8 mouse cellular contexts compared by ENCODE assay signal in the genomic region with DNA sequence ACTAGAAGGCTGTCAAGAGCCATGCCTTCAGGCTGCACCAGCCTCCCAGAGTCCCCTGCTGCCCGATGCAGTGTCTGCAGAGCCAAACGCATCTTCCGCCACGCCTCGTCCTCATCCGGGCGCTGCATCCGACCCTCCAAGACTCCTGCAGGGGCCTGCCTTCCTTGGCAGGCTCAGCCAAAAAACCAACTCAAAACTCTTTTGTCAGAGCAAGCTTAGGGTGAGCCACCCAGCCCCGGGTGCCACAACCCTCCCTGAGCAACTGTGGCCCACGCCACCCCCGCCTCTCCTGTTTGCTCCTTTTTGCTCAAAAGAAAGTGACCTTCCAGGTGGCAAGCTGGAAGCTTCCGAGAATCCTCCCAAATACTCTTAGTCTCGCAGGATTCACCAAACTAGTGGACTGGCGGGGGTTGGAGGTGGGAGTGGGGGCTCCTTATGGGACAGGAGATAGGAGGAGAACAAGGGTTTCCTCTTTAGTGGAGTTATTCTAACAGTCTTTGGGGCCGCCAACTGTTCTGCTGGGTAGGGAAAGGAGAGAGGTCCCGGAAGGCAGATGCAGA. TPM values are rescaled to one million over a fixed set of nuclear protein-coding genes. Genes with fewer than 3 reads are reported as not detected.
DNase-seq lines count a peak whose midpoint lies in the region; ATAC-seq lines count a peak whose summit lies in the region.

No protein-coding gene starts in this region.

- no peaks in the 10 kb centered on the region for H3K9me3 ChIP-seq in embryonic facial prominence, embryonic 11.5 days (replicated peaks; ENCODE audit: control insufficient read depth, low read length)
- H3K9me3 ChIP-seq in limb, embryonic 15.5 days, result no peaks in the 10 kb centered on the region
- no peaks in the 10 kb centered on the region for H3K9me3 ChIP-seq in neural tube, embryonic 12.5 days

- H3K27ac ChIP-seq in embryonic facial prominence, embryonic 11.5 days (replicated peaks; ENCODE audit: low read depth, low read length), result no peak overlapping the region
- H3K27ac ChIP-seq in limb, embryonic 15.5 days, result peak overlapping the region; percentile 94
- 0 out of 2 replicates have a peak overlapping the region, but pooled peaks have one; percentile 70 for H3K27ac ChIP-seq in neural tube, embryonic 12.5 days

- H3K4me1 ChIP-seq in embryonic facial prominence, embryonic 11.5 days (ENCODE audit: control insufficient read depth, insufficient read depth, low read length), result peaks cover 5% of the 10 kb centered on the region
- peaks cover 18% of the 10 kb centered on the region for H3K4me1 ChIP-seq in limb, embryonic 15.5 days
- H3K4me1 ChIP-seq in neural tube, embryonic 12.5 days, result peaks cover 23% of the 10 kb centered on the region

- peak overlapping the region; percentile 98 for H3K9ac ChIP-seq in embryonic facial prominence, embryonic 11.5 days (replicated peaks; ENCODE audit: low read length)
- peak overlapping the region; percentile 98 for H3K9ac ChIP-seq in limb, embryonic 15.5 days
- H3K9ac ChIP-seq in neural tube, embryonic 12.5 days, result peak overlapping the region; percentile 98

- peak; percentile 51; the same call in 1 of the 2 replicates for ATAC-seq in embryonic facial prominence, embryonic 11.5 days (replicated peaks; ENCODE audit: insufficient number of reproducible peaks, low FRiP score, low TSS enrichment, low read depth)
- ATAC-seq in limb, embryonic 15.5 days (ENCODE audit: insufficient number of reproducible peaks, low FRiP score, low TSS enrichment, low read depth), result no peak
- ATAC-seq in neural tube, embryonic 12.5 days (ENCODE audit: low FRiP score, low read depth), result no peak

- H3K36me3 ChIP-seq in embryonic facial prominence, embryonic 11.5 days (replicated peaks; ENCODE audit: control insufficient read depth, insufficient read depth, low read depth, low read length), result no peaks in the 10 kb centered on the region; the same call in 1 of the 2 replicates
- 0 out of 2 replicates have a peak, but pooled peaks cover 16% of the 10 kb centered on the region for H3K36me3 ChIP-seq in limb, embryonic 15.5 days
- peaks cover 19% of the 10 kb centered on the region for H3K36me3 ChIP-seq in neural tube, embryonic 12.5 days

- H3K4me2 ChIP-seq in embryonic facial prominence, embryonic 11.5 days (ENCODE audit: low read depth, low read length), result peak overlapping the region; percentile 63
- H3K4me2 ChIP-seq in limb, embryonic 15.5 days, result peak overlapping the region; percentile 86
- H3K4me2 ChIP-seq in neural tube, embryonic 12.5 days (replicated peaks), result peak overlapping the region; percentile 94

- peak overlapping the region; percentile 84 for H3K4me3 ChIP-seq in embryonic facial prominence, embryonic 11.5 days (ENCODE audit: low read depth, low read length)
- peak overlapping the region; percentile 92 for H3K4me3 ChIP-seq in limb, embryonic 15.5 days
- H3K4me3 ChIP-seq in neural tube, embryonic 12.5 days, result peak overlapping the region; percentile 92

- 2% methylated on average over 16 of the region's 16 CpGs for WGBS in embryonic facial prominence, embryonic 11.5 days
- 6% methylated on average over 16 of the region's 16 CpGs for WGBS in limb, embryonic 15.5 days
- 4% methylated on average over 16 of the region's 16 CpGs for WGBS in neural tube, embryonic 12.5 days

- H3K27me3 ChIP-seq in embryonic facial prominence, embryonic 11.5 days (ENCODE audit: control insufficient read depth, insufficient read depth, low read length), result no peaks in the 10 kb centered on the region
- no peaks in the 10 kb centered on the region for H3K27me3 ChIP-seq in limb, embryonic 15.5 days
- no peaks in the 10 kb centered on the region for H3K27me3 ChIP-seq in neural tube, embryonic 12.5 days (replicated peaks)

- DNase-seq in kidney, adult 18-20 months, result peak; percentile 7
- DNase-seq in kidney, adult 9 months, result no peak
- DNase-seq in R1 (ENCODE audit: low read depth, low spot score), result peak; percentile 42
- DNase-seq in embryonic facial prominence, embryonic 11.5 days (ENCODE audit: low spot score), result peak; percentile 25
- DNase-seq in heart, postnatal 14 days, result peak; percentile 16 to 40
- no peak for DNase-seq in Muller cell, postnatal 12 days (ENCODE audit: inconsistent ontology term)

- intact Hi-C loops in heart, postnatal 14 days (cut with DNase I), result no loop called here

RNA-seq across cellular contexts. Expression of gene Fam193b, which starts 1.1 kb away (rescaled TPM):
- 36.7 and 37.0 TPM in 2 replicates for polyA plus RNA-seq in embryonic facial prominence, embryonic 11.5 days (2014; fragmentation: Nextera tagmentation; extraction: Ambion mirVana)
- total RNA-seq in heart, postnatal 14 days (2021), result 10 to 100 TPM; 24.8 to 26.9 TPM
- polyA plus RNA-seq in limb, embryonic 15.5 days (2015; fragmentation: Nextera tagmentation; extraction: Ambion mirVana), result 34.8 and 35.4 TPM in 2 replicates
- polyA plus RNA-seq in neural tube, embryonic 12.5 days (2016; fragmentation: Nextera tagmentation; extraction: Ambion mirVana), result 66.9 and 70.7 TPM in 2 replicates

RNA-seq across cellular contexts. Expression of gene Tmed9, which starts 3.7 kb away (rescaled TPM):
- polyA plus RNA-seq in embryonic facial prominence, embryonic 11.5 days (2014; fragmentation: Nextera tagmentation; extraction: Ambion mirVana), result 55.6 and 57.8 TPM in 2 replicates
- 10 to 100 TPM; 83.3 to 89.3 TPM for total RNA-seq in heart, postnatal 14 days (2021)
- polyA plus RNA-seq in limb, embryonic 15.5 days (2015; fragmentation: Nextera tagmentation; extraction: Ambion mirVana), result 214 and 263 TPM in 2 replicates
- polyA plus RNA-seq in neural tube, embryonic 12.5 days (2016; fragmentation: Nextera tagmentation; extraction: Ambion mirVana), result 109 and 111 TPM in 2 replicates

RNA-seq across cellular contexts. Expression of gene B4galt7, which starts 29.9 kb away (rescaled TPM):
- 14.2 and 16.3 TPM in 2 replicates for polyA plus RNA-seq in embryonic facial prominence, embryonic 11.5 days (2014; fragmentation: Nextera tagmentation; extraction: Ambion mirVana)
- 10 to 100 TPM; 10.0 to 11.4 TPM for total RNA-seq in heart, postnatal 14 days (2021)
- polyA plus RNA-seq in limb, embryonic 15.5 days (2015; fragmentation: Nextera tagmentation; extraction: Ambion mirVana), result 34.0 TPM in 2 replicates
- 42.4 and 44.3 TPM in 2 replicates for polyA plus RNA-seq in neural tube, embryonic 12.5 days (2016; fragmentation: Nextera tagmentation; extraction: Ambion mirVana)

RNA-seq across cellular contexts. Expression of gene Ddx41, which starts 33.3 kb away (rescaled TPM):
- polyA plus RNA-seq in embryonic facial prominence, embryonic 11.5 days (2014; fragmentation: Nextera tagmentation; extraction: Ambion mirVana), result 77.7 and 81.4 TPM in 2 replicates
- total RNA-seq in heart, postnatal 14 days (2021), result 10 to 100 TPM; 14.4 to 14.8 TPM
- 56.1 and 56.7 TPM in 2 replicates for polyA plus RNA-seq in limb, embryonic 15.5 days (2015; fragmentation: Nextera tagmentation; extraction: Ambion mirVana)
- polyA plus RNA-seq in neural tube, embryonic 12.5 days (2016; fragmentation: Nextera tagmentation; extraction: Ambion mirVana), result 64.1 and 64.4 TPM in 2 replicates

RNA-seq across cellular contexts. Expression of gene Dok3, which starts 40.7 kb away (rescaled TPM):
- polyA plus RNA-seq in embryonic facial prominence, embryonic 11.5 days (2014; fragmentation: Nextera tagmentation; extraction: Ambion mirVana), result 1.0 and 1.3 TPM in 2 replicates
- 1 to 10 TPM; 1.9 to 2.3 TPM for total RNA-seq in heart, postnatal 14 days (2021)
- 4.7 and 5.7 TPM in 2 replicates for polyA plus RNA-seq in limb, embryonic 15.5 days (2015; fragmentation: Nextera tagmentation; extraction: Ambion mirVana)
- 3.7 and 4.3 TPM in 2 replicates for polyA plus RNA-seq in neural tube, embryonic 12.5 days (2016; fragmentation: Nextera tagmentation; extraction: Ambion mirVana)

Comparison
In these comparisons a context has a peak if more than half of its experiments do, and no peak if none do; other contexts are left out.
1. DNase-seq: peak in kidney, adult 18-20 months (single experiment), R1 (single experiment), embryonic facial prominence, embryonic 11.5 days (single experiment) and heart, postnatal 14 days (2 of 2); none in kidney, adult 9 months (single experiment) and Muller cell, postnatal 12 days (single experiment).
2. Peak in every context shown above with its lines, with median percentiles within 50 percentile points of each other: H3K4me2 ChIP-seq, H3K4me3 ChIP-seq and H3K9ac ChIP-seq.